Mouse (Mus musculus): ENCODE results near the gene Ccdc142.

DNA sequence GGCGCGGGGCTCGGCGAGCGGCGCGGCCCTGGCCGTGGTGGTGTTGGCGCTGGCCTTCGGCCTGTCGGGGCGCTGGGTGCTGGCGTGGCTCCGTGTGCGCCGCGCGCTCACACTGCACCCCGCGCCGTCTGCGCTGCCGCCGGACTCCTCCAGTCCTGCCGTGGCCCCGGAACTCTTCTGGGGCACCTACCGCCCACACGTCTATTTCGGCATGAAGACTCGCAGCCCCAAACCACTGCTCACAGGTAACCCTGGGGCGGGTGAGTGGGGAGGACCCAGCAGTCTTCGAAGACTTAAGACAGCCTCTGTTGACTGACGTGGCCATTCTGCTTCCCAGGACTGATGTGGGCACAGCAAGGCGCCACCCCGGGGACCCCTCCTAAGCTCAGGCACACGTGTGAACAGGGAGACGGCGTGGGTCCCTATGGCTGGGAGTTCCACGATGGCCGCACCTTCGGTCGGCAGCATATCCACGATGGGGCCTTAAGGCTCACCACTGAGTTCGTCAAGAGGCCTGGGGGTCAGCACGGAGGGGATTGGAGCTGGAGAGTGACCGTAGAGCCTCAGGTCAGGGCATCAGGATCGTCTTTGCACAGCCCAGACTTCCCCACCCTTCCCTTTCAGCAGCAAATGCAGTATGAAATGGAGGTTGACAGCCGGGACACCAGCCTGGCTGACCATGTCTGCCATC is 14.4 kb downstream of the Ccdc142 start:
- TF ChIP-seq CTCF (IDR thresholded peaks at IDR 0.05) = no peak
- TF ChIP-seq EP300 (IDR thresholded peaks at IDR 0.05) = no peak
